In the genomic region with DNA sequence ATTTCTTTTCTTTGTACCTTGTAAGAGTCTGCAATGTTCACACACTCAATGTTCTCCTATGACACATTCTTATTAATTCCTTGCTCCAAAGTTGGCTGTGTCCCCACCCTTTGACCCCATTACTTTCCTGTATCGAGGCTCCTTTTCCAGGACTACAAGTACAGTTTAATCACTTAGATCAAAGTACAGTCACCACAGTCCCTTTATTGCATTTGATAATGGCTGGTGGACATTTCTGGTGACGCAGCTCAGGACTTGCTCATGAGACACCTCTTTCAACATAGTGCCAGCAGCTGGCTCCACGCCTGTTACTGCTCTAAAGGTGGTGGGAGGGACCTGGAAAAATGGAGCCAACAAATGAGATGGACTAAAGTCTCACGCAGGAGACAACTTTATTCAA, we compare ENCODE assay signal across 32 mouse cellular contexts. TPM values are rescaled to one million over a fixed set of nuclear protein-coding genes. Genes with fewer than 3 reads are reported as not detected.
DNase-seq lines count a peak whose midpoint lies in the region; ATAC-seq lines count a peak whose summit lies in the region.
"Had no signal": no experiment of that assay in that cellular context is flagged by ENCODE, and none has a peak within 500 bp of the region (broad histone marks: within the 10 kb centered on the region; RNA-seq: fewer than 3 reads in every experiment).

No protein-coding gene starts in this region.

- peak overlapping the region; percentile 69 for H3K27ac ChIP-seq in intestine, embryonic 15.5 days
- no peak overlapping the region for H3K27ac ChIP-seq in hindbrain, embryonic 12.5 days
- H3K27ac ChIP-seq: embryonic facial prominence, embryonic 13.5 days; gastrocnemius, adult 2 months; heart, embryonic 13.5 days; hindbrain, embryonic 15.5 days; kidney, postnatal 0 days; limb, embryonic 10.5 days; limb, embryonic 15.5 days; liver, embryonic 15.5 days had no signal

- H3K9me3 ChIP-seq in intestine, embryonic 15.5 days = no peaks in the 10 kb centered on the region
- H3K9me3 ChIP-seq in hindbrain, embryonic 12.5 days (replicated peaks) = no peaks in the 10 kb centered on the region
- H3K9me3 ChIP-seq: embryonic facial prominence, embryonic 13.5 days; heart, embryonic 13.5 days; hindbrain, embryonic 15.5 days; limb, embryonic 10.5 days; limb, embryonic 15.5 days; liver, embryonic 15.5 days had no signal

- 47% methylated on average over 4 of the region's 4 CpGs for WGBS in intestine, embryonic 15.5 days
- WGBS in hindbrain, embryonic 12.5 days = 75% methylated on average over 4 of the region's 4 CpGs

- H3K9ac ChIP-seq in intestine, embryonic 15.5 days = no peak overlapping the region
- no peak overlapping the region for H3K9ac ChIP-seq in hindbrain, embryonic 12.5 days
- H3K9ac ChIP-seq: embryonic facial prominence, embryonic 13.5 days; heart, embryonic 13.5 days; hindbrain, embryonic 15.5 days; limb, embryonic 15.5 days; liver, embryonic 15.5 days; lung, embryonic 14.5 days had no signal

- no peaks in the 10 kb centered on the region; the same call in 1 of the 2 replicates for H3K4me1 ChIP-seq in intestine, embryonic 15.5 days (replicated peaks)
- H3K4me1 ChIP-seq in hindbrain, embryonic 12.5 days = no peaks in the 10 kb centered on the region
- H3K4me1 ChIP-seq: embryonic facial prominence, embryonic 13.5 days; hindbrain, embryonic 15.5 days; limb, embryonic 10.5 days; limb, embryonic 15.5 days; liver, embryonic 15.5 days had no signal

- H3K4me3 ChIP-seq in intestine, embryonic 15.5 days (replicated peaks) = no peak overlapping the region
- H3K4me3 ChIP-seq in hindbrain, embryonic 12.5 days = no peak overlapping the region
- H3K4me3 ChIP-seq: embryonic facial prominence, embryonic 13.5 days; gastrocnemius, adult 2 months; heart, embryonic 13.5 days; hindbrain, embryonic 15.5 days; limb, embryonic 10.5 days; limb, embryonic 15.5 days; liver, embryonic 15.5 days had no signal

- no peak overlapping the region for H3K4me2 ChIP-seq in intestine, embryonic 15.5 days (replicated peaks)
- H3K4me2 ChIP-seq in hindbrain, embryonic 12.5 days (replicated peaks) = no peak overlapping the region
- H3K4me2 ChIP-seq: embryonic facial prominence, embryonic 13.5 days; heart, embryonic 13.5 days; hindbrain, embryonic 15.5 days; limb, embryonic 15.5 days; liver, embryonic 15.5 days; lung, embryonic 14.5 days had no signal

- H3K27me3 ChIP-seq in intestine, embryonic 15.5 days (replicated peaks) = no peaks in the 10 kb centered on the region
- H3K27me3 ChIP-seq in hindbrain, embryonic 12.5 days = no peaks in the 10 kb centered on the region
- H3K27me3 ChIP-seq: embryonic facial prominence, embryonic 13.5 days; heart, embryonic 13.5 days; hindbrain, embryonic 15.5 days; limb, embryonic 15.5 days; liver, embryonic 15.5 days had no signal

- peak; percentile 26 for DNase-seq in kidney, adult 18-20 months
- no peak for DNase-seq in kidney, postnatal 10 days
- DNase-seq in fat pad, adult 2 months (ENCODE audit: extremely low read depth, low read depth, low spot score) = peak; percentile 42
- DNase-seq in kidney, postnatal 36 days = peak; percentile 44 to 54
- no peak for DNase-seq in cerebellum, adult 8-10 months
- DNase-seq in right cerebral cortex, postnatal 25 days = no peak
- DNase-seq: cerebellum, adult 11 months; cerebellum, postnatal 10 days; gastrocnemius, adult 2 months; gastrocnemius, postnatal 36 days; heart, adult 18-20 months; heart, postnatal 10 days; lung, embryonic 14.5 days; lung, postnatal 14 days; midbrain, embryonic 14.5 days; retina, postnatal 1 day; right cerebral cortex, postnatal 14 days; spleen, adult 18-20 months had no signal

- H3K36me3 ChIP-seq in intestine, embryonic 15.5 days = no peaks in the 10 kb centered on the region
- H3K36me3 ChIP-seq in hindbrain, embryonic 12.5 days = no peaks in the 10 kb centered on the region
- H3K36me3 ChIP-seq: embryonic facial prominence, embryonic 13.5 days; heart, embryonic 13.5 days; hindbrain, embryonic 15.5 days; limb, embryonic 10.5 days; limb, embryonic 15.5 days; liver, embryonic 15.5 days had no signal

- ATAC-seq in intestine, embryonic 15.5 days = peak; percentile 91
- ATAC-seq in hindbrain, embryonic 12.5 days (ENCODE audit: low FRiP score) = no peak
- ATAC-seq: CD4-positive, CD25-positive, alpha-beta regulatory T cell, adult 4 months; forebrain, embryonic 16.5 days had no signal

RNA-seq across cellular contexts. Expression of gene Gm47959, which starts 9.3 kb away (rescaled TPM):
- not detected in 2 replicates for polyA plus RNA-seq in intestine, embryonic 15.5 days (2015; fragmentation: Nextera tagmentation; extraction: Ambion mirVana)
- not detected in 2 replicates for polyA plus RNA-seq in hindbrain, embryonic 12.5 days (2016; fragmentation: Nextera tagmentation; extraction: Ambion mirVana)
- polyA plus RNA-seq: CD4-positive, CD25-positive, alpha-beta regulatory T cell, adult 4 months; embryonic facial prominence, embryonic 13.5 days; forebrain, embryonic 11.5 days; forebrain, embryonic 16.5 days; heart, embryonic 13.5 days; hindbrain, embryonic 15.5 days; kidney, postnatal 0 days; limb, embryonic 10.5 days; limb, embryonic 15.5 days; liver, embryonic 15.5 days; lung, embryonic 14.5 days; midbrain, embryonic 14.5 days; neural tube, embryonic 14.5 days; testis, adult 2 months had no signal

RNA-seq across cellular contexts. Expression of gene Gm47955, which starts 31.0 kb away (rescaled TPM):
- polyA plus RNA-seq in intestine, embryonic 15.5 days (2015; fragmentation: Nextera tagmentation; extraction: Ambion mirVana) = not detected in 2 replicates
- not detected in 2 replicates for polyA plus RNA-seq in hindbrain, embryonic 12.5 days (2016; fragmentation: Nextera tagmentation; extraction: Ambion mirVana)
- polyA plus RNA-seq: CD4-positive, CD25-positive, alpha-beta regulatory T cell, adult 4 months; embryonic facial prominence, embryonic 13.5 days; forebrain, embryonic 11.5 days; forebrain, embryonic 16.5 days; heart, embryonic 13.5 days; hindbrain, embryonic 15.5 days; kidney, postnatal 0 days; limb, embryonic 10.5 days; limb, embryonic 15.5 days; liver, embryonic 15.5 days; lung, embryonic 14.5 days; midbrain, embryonic 14.5 days; neural tube, embryonic 14.5 days; testis, adult 2 months had no signal

RNA-seq across cellular contexts. Expression of gene Gm7544, which starts 35.2 kb away (rescaled TPM):
- not detected in 2 replicates for polyA plus RNA-seq in intestine, embryonic 15.5 days (2015; fragmentation: Nextera tagmentation; extraction: Ambion mirVana)
- polyA plus RNA-seq in hindbrain, embryonic 12.5 days (2016; fragmentation: Nextera tagmentation; extraction: Ambion mirVana) = not detected in 2 replicates
- polyA plus RNA-seq: CD4-positive, CD25-positive, alpha-beta regulatory T cell, adult 4 months; embryonic facial prominence, embryonic 13.5 days; forebrain, embryonic 11.5 days; forebrain, embryonic 16.5 days; heart, embryonic 13.5 days; hindbrain, embryonic 15.5 days; kidney, postnatal 0 days; limb, embryonic 10.5 days; limb, embryonic 15.5 days; liver, embryonic 15.5 days; lung, embryonic 14.5 days; midbrain, embryonic 14.5 days; neural tube, embryonic 14.5 days; testis, adult 2 months had no signal

RNA-seq across cellular contexts. Expression of gene Slc19a3, which starts 47.2 kb away (rescaled TPM):
- polyA plus RNA-seq in intestine, embryonic 15.5 days (2015; fragmentation: Nextera tagmentation; extraction: Ambion mirVana) = 1.0 and 1.1 TPM in 2 replicates
- polyA plus RNA-seq in hindbrain, embryonic 12.5 days (2016; fragmentation: Nextera tagmentation; extraction: Ambion mirVana) = 0.26 and 0.77 TPM in 2 replicates
- polyA plus RNA-seq: CD4-positive, CD25-positive, alpha-beta regulatory T cell, adult 4 months had no signal

RNA-seq across cellular contexts. Expression of gene A030003K21Rik, which starts 47.9 kb away (rescaled TPM):
- polyA plus RNA-seq in intestine, embryonic 15.5 days (2015; fragmentation: Nextera tagmentation; extraction: Ambion mirVana) = not detected in 2 replicates
- polyA plus RNA-seq in hindbrain, embryonic 12.5 days (2016; fragmentation: Nextera tagmentation; extraction: Ambion mirVana) = not detected in 2 replicates
- polyA plus RNA-seq: CD4-positive, CD25-positive, alpha-beta regulatory T cell, adult 4 months; embryonic facial prominence, embryonic 13.5 days; forebrain, embryonic 11.5 days; forebrain, embryonic 16.5 days; heart, embryonic 13.5 days; hindbrain, embryonic 15.5 days; kidney, postnatal 0 days; limb, embryonic 10.5 days; limb, embryonic 15.5 days; liver, embryonic 15.5 days; lung, embryonic 14.5 days; midbrain, embryonic 14.5 days; neural tube, embryonic 14.5 days; testis, adult 2 months had no signal

Comparison
In these comparisons a context has a peak if more than half of its experiments do, and no peak if none do; other contexts are left out.
1. DNase-seq: peak in kidney, adult 18-20 months (single experiment), fat pad, adult 2 months (single experiment) and kidney, postnatal 36 days (2 of 2); none in kidney, postnatal 10 days (single experiment), cerebellum, adult 8-10 months (single experiment) and right cerebral cortex, postnatal 25 days (single experiment).